Mouse (Mus musculus) bone marrow, adult 2 months (tissue): ENCODE measurements around the gene Plcl2. TPM values are rescaled to one million over a fixed set of nuclear protein-coding genes. Genes with fewer than 3 reads are reported as not detected.
"Not testable (repeated sequence)": the region's sequence is repeated elsewhere in the genome, so short reads cannot be mapped to it uniquely, and the experiment has no call there.

Experiments
- H3K27ac ChIP-seq: fragments of 200-500 bp; 2 replicates; pipeline ENCODE4 v1.5.1; 2012; ENCODE audit warnings: low read depth, mild to moderate bottlenecking, control low read depth, inconsistent platforms, low read length; ENCODE audit not compliant: control insufficient read depth, poor library complexity, insufficient read depth
- H3K4me1 ChIP-seq: fragments of 200-500 bp; 2 replicates; pipeline ENCODE4 v1.6.1; 2011; ENCODE audit warnings: low read length; ENCODE audit not compliant: control insufficient read depth, insufficient read depth
- H3K4me3 ChIP-seq: fragments of 200-500 bp; replicated peaks from 2 replicates; pipeline ENCODE3; 2011; ENCODE audit warnings: mild to moderate bottlenecking, low read depth, low read length, control low read depth; ENCODE audit not compliant: control insufficient read depth
- CTCF ChIP-seq: fragments of 200-500 bp; IDR thresholded peaks from 2 replicates; pipeline ENCODE4 v1.5.1; 2011; ENCODE audit warnings: low read length, control low read depth; ENCODE audit not compliant: control insufficient read depth, insufficient read depth
- POLR2A ChIP-seq: fragments of 200-500 bp; IDR thresholded peaks from 2 replicates; pipeline ENCODE4 v1.6.1; 2011; ENCODE audit warnings: low read depth, mild to moderate bottlenecking, control low read depth, low read length, borderline replicate concordance; ENCODE audit not compliant: control insufficient read depth
- WGBS: fragments of 180-500 bp; shearing (Covaris S2); methylation state at CpG from one replicate; pipeline ENCODE4 v1.1.7; 2018; 5-methylcytosine and 5-hydroxymethylcytosine counted together
- polyA plus RNA-seq: library from polyadenylated mRNA; stranded (reverse); fragments of >200 nt; gene quantifications from 2 replicates; pipeline ENCODE4 v1.2.4, GENCODE M21; 2011; ENCODE audit warnings: low replicate concordance; ENCODE audit not compliant: missing spikeins, insufficient read depth, insufficient read length

The Plcl2 gene
- polyA plus RNA-seq, 1 experiment: 33.4 TPM

DNA sequence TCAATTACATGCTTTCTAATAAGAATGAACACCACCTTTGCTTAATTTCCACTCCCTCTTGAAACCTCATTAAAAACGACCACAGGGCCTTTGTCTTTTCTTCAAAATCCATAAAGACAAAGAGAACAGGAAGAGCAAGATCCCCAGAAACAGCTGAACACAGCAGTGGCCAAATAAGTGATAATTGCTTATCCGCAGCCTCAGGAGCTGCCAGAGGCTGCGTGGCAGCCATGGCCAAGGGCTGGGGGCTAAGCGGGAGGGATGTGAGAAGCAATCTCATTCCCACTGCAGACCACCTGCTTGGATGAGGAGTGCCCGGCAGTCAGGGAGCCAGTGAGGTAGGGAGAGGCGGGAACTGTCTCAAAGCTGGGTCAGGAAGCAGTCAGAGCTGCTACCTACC lies 134.8 kb downstream of the Plcl2 start:
- Histone ChIP-seq H3K27ac (no peak overlapping the region), H3K4me3 (no peak overlapping the region), H3K4me1 (no peaks in the 10 kb centered on the region)
- no peak for TF ChIP-seq POLR2A
- TF ChIP-seq CTCF: no peak
- WGBS: 89% methylated on average over 6 of the region's 6 CpGs

GRCm38 (mm10) chr17:50648141-50648540 lies 138.9 kb downstream of the Plcl2 start:
- WGBS: 97% methylated on average over 4 of the region's 4 CpGs
- H3K4me3 ChIP-seq, H3K4me1 ChIP-seq, H3K27ac ChIP-seq: not testable (repeated sequence)

DNA sequence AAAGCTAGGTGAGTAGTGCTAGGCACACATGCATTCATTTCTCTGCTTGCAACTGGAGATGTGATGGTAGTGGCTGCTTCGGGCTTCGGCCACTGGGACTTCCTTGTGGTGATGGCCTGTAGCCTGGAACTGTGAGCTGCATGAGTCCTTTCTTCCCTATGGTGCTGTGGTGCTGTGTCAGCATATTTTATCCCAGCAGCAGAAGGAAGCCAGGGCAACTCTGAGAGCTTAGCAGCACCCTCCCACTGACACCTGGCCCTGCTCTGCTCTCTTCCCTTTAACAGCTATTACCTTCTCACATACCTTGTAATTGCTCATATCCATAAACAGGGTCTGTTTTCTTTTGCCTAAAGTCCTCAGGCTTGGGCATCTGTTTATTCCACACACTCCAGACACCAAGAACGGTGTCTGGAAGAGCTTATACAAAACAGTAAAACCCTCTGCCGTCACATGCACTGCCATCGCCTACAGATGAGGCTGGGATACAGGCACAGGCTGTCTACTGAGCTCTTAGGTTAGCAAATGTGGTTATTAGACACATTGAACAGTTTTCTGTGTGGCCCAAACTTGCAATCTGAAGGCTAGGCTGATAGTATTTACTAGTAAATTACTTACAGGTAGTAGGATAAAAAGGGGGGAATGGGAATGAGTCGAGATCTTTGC lies 139.7 kb downstream of the Plcl2 start:
- 96% methylated on average over 6 of the region's 6 CpGs for WGBS

DNA sequence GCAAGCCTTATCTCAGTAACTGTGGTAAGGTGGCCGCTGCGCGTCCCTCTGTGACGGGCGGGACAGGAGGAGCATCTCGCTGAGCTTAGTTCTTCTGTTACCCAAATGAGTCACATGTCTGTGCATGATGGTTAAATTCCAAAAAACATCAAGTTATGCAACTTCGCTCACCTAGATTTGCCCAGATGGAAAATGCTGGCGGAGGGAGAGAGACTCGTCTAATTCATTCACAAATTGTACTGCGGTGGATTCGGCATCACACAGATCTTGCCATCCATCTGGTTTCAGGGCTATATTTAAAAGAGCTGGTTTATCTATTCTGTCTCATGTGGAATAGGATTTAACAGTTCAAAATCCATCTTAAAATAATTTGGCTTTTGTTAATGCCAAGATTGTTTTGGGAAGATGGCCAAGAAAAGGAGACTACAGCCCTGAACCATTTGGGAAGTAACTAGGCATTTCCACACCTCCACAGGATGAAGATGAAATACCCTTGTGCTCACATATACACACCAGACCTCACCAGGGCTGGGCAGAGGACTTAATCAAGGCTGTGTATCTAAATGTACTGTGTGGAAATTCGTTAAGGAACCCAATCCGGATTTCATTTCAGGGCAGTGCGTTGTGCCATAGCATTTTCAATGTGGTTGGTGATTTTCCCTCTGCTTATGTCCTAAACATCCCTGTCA lies 141.5 kb downstream of the Plcl2 start:
- WGBS: 95% methylated on average over 14 of the region's 14 CpGs
- no peak overlapping the region for H3K4me3 ChIP-seq
- TF ChIP-seq POLR2A (no peak), CTCF (no peak)
- no peaks in the 10 kb centered on the region for H3K4me1 ChIP-seq
- no peak overlapping the region for H3K27ac ChIP-seq

More for the DNA sequence above, 139.7 kb downstream of the Plcl2 start:
- TF ChIP-seq POLR2A (no peak), CTCF (no peak)
- H3K4me1 ChIP-seq: no peaks in the 10 kb centered on the region
- H3K4me3 ChIP-seq: no peak overlapping the region
- H3K27ac ChIP-seq: no peak overlapping the region

- WGBS: 87% methylated on average over 5 of the region's 5 CpGs
- Histone ChIP-seq H3K4me1 (no peaks in the 10 kb centered on the region; the same call in 1 of the 2 replicates), H3K4me3 (no peak overlapping the region), H3K27ac (no peak overlapping the region)
- TF ChIP-seq POLR2A: no peak
- no peak for TF ChIP-seq CTCF
Observed at GRCm38 (mm10) chr17:50654741-50655415, 145.7 kb downstream of the Plcl2 start.

- 66% methylated on average over 4 of the region's 4 CpGs for WGBS
- Histone ChIP-seq H3K27ac (no peak overlapping the region), H3K4me3 (no peak overlapping the region), H3K4me1 (no peaks in the 10 kb centered on the region; the same call in 1 of the 2 replicates)
- no peak for TF ChIP-seq POLR2A
- no peak for TF ChIP-seq CTCF
Observed at GRCm38 (mm10) chr17:50655416-50655776, 146.2 kb downstream of the Plcl2 start.

- TF ChIP-seq CTCF (no peak), POLR2A (no peak)
- Histone ChIP-seq H3K4me3 (no peak overlapping the region), H3K4me1 (no peaks in the 10 kb centered on the region; the same call in 1 of the 2 replicates), H3K27ac (no peak overlapping the region)
Observed at GRCm38 (mm10) chr17:50657321-50657720, 148.1 kb downstream of the Plcl2 start.

- Histone ChIP-seq H3K27ac (no peak overlapping the region), H3K4me1 (no peaks in the 10 kb centered on the region; the same call in 1 of the 2 replicates), H3K4me3 (no peak overlapping the region)
- TF ChIP-seq CTCF: no peak
- no peak for TF ChIP-seq POLR2A
- 97% methylated on average over 8 of the region's 8 CpGs for WGBS
Observed at GRCm38 (mm10) chr17:50658901-50659300, 149.7 kb downstream of the Plcl2 start.
